Mouse (Mus musculus) left cerebral cortex, adult 8-10 months (tissue): ENCODE measurements around the gene Mpv17. TPM values are rescaled to one million over a fixed set of nuclear protein-coding genes. Genes with fewer than 3 reads are reported as not detected.

Source experiments
- DNase-seq, 2 experiments: peaks; one replicate each; pipeline ENCODE4 v3.0.0; 2022; ENCODE audit warnings: low spot score in 2 of 2
- total RNA-seq, 4 experiments: library from RNA; stranded (reverse); gene quantifications; 2 replicates each; pipeline ENCODE4 v1.2.4; 2022

Gene Mpv17
- total RNA-seq: 10 to 100 TPM; 44.3 to 56.1 (median 49.9) TPM

DNA sequence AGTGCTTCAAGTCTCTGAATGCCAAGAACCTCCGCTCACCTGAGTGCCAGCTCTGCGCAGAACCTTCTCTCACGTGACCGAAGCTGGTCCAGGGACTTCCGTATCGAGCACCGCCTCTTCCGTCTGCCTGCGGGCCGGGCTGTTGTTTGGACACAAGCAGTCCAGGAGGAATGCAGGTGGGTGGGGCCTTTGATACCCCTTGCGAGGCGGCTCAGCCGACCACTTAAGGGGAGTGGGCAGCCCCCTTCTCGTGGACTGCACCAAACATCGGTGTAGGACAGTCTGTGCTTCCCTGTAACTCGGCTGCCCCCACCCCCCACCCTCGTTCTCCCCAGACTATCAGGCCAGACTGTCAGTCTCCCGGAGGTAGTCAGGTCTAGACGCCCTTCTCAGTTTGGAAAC is at the start of gene Mpv17:
Gene Mpv17, minus strand, starts transcription at position 100 of the 402 bp plus-strand sequence.
- peak; percentile 71 to 84 for DNase-seq

DNA sequence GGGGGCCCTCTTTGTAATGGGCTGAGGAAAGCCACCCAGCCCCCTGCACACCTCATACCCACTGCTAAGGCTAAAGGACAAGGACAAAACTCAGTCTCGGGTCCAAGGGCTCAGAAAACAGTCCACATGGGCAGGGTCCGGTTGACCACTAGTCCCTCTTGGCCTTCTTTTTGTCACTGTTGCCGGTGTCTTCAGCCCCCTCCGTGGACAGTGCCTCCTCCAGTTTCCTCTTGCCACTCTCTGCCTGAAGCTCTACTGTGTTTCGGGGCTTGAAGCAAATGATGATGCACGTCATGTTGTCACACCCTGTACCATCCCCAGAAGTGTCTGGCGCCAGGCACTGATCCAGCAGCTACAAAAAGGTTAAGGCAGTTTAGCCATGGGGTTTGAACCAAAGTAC is 48.9 kb upstream of the Mpv17 start:
- DNase-seq: no peak

- DNase-seq: peak; percentile 89 to 99
Measured at GRCm38 (mm10) chr5:31201742-31202590, 47.9 kb upstream of the Mpv17 start, which contains the start of gene Zfp513. Gene Zfp513, minus strand, starts transcription at chr5:31202303.

- no peak for DNase-seq
Measured at GRCm38 (mm10) chr5:31201042-31201741, 47.1 kb upstream of the Mpv17 start.

GRCm38 (mm10) chr5:31200327-31200768 is 46.3 kb upstream of the Mpv17 start:
- no peak for DNase-seq

DNA sequence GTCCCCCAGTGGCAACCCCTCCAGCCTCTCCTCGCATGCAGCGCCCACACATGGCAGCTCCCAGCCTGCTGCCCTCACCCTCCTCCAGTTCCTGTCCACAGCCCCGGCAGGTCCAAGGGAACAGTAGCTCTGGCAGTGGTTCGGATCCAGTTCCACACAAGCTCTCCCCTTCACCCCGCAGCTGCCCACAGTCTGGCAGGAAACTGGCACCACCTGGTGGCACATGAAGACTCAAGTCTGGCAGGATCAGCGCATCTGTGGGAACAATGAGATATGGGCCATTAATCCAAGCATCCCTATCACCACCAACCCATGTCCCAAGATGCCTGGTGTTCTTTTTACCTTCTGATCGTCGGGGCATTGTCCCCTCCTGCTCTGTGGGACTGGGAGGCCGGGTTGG is 45.8 kb upstream of the Mpv17 start:
- DNase-seq: no peak

- DNase-seq: no peak
Measured at GRCm38 (mm10) chr5:31199321-31199892, 45.4 kb upstream of the Mpv17 start.

DNA sequence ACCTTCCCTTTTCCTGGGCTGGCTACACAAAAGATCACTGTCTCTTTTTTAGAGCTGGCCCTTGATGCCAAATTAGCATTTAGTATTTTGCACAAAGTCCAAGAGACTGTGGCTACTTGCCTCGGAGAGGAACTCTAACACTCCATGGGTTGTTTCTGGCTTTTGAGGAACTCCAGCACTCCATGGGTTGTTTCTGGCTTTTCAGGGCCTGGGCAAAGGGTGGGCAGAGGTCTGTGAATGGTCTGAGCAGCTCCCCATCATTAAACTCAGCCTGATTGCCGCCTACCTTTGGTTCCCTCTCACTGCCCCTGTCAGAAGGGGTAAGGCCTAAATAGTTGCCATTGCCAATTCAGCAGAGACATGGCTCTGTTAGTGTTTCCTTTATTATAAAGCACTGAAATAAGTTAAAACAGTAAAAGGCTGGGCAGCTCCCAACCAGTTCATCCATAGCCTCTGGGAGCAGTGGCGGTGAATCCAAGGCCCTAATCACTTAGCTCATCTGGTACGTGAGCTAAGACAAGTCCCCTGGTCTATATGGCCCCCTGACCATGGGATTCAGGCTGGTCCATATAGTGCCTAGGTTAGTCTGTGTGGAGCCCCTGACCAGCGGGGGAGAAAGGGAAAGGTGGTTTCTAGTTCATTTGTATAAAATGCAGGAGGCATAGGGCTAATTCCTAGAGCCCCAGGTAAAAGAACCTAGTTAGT is 44.7 kb upstream of the Mpv17 start:
- no peak for DNase-seq

- DNase-seq: no peak
Measured at GRCm38 (mm10) chr5:31198170-31198569, 44.1 kb upstream of the Mpv17 start.

DNA sequence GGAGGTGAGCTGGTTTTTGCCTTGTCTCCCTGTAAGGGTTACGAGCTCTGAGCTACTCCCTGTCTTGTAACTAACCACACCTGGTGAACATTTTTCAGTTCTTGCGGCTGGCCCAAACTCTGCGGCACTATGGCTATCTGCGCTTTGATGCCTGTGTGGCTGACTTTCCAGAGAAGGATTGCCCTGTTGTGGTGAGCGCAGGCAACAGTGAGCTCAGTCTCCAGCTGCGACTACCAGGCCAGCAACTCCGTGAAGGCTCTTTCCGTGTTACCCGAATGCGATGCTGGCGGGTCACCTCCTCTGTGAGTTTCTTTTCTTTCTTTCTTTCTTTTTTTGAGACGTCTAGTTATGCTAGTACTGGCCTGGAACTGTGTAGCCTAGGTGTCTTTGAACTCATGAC is 43.0 kb upstream of the Mpv17 start:
- DNase-seq: no peak

DNA sequence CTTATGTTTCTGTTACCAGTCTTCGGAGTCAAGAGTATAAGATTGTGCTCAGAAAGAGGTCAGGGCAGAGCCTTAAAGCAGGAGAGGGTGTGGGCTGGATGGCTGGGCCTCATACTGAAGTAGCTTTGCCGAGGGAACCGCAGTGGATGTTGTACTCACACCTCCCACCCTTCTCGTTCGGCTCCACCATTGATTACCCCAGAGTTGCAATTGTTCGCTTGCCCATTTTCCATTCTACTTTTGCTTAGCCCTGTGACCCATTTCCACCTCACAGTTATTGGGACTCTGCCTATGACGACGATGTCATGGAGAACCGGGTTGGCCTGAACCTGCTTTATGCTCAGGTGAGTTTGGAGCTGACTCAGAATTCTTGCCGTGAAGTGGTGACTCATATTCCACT is 42.2 kb upstream of the Mpv17 start:
- no peak for DNase-seq

DNA sequence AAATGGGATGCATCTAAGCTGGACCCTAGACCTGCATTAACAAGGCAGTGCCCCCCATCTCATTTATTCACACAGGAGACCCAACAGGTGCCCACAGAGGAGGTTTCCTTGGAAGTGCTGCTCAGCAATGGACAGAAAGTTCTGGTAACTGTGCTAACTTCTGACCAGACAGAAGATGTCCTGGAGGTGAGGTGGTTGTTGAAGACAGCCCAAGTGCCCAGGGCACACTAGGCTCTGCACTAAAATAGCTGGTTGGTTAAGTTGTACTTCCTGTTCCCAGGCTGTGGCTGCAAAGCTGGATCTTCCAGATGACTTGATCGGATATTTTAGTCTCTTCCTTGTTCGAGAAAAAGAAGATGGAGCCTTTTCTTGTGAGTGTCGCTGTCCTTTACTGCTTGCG is 41.6 kb upstream of the Mpv17 start:
- DNase-seq: no peak

GRCm38 (mm10) chr5:31194486-31195485 is 40.7 kb upstream of the Mpv17 start:
- no peak for DNase-seq

DNA sequence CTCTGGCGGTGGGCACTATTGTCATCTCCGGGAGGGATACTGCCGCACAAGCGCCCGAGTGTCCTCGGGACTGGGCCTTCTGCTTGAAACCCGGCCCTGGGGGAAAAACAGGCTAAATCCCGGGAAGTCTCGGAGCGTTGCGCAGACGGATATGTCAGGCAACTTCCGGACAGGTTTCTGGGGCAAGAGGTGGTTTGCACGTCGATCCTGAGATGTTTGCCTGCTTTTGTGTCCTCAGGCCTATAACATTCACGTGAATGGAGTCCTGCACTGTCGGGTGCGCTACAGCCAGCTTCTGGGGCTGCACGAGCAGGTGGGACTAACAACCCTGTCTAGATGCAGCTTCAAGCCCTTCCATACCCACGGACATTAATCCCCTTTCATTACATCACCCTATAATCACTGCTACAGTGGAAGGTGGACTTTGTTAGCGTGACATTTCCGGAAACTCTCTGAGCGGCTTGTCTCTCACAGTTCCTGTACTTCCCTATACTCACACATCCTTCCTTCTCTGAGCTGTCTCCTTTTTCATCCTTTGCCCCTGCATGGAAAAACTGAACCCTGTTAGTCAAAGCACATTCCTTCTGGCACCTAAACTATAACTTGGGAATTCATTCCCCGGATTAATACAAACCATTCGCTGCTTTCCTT is 39.7 kb upstream of the Mpv17 start:
- no peak for DNase-seq

DNA sequence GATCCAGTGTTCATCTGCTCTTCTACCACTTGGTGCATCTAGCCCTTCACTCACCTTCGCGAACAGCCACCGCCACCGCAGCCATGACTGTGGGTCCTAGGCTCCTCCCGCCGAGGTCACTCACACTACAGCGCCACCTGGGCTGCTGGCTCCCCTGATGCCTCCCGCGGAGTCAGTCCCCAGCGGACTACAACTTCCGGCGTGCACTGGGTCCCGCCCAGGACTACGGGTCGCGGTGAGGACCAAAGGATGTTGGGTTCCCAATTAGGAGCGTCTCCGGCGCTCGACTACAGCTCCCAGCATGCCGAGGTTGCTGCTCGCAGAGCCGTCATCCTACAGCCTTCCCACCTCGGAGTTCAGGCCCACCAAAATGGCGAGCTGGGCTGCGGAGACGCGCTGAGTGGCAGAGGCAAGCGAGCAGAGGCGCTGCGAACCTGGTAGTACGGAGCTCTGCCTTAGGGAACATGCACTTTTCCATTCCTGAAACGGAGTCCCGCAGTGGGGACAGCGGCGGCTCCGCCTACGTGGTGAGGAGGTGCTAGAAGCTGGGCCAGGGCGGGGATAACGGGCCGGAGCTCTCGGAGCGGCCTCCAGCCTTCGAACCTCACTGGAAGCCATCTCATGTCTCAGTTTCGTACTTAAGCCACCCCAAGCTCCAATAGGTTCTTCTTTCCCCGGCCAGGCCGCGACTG is 39.0 kb upstream of the Mpv17 start, which contains the start of the genes Snx17 and Eif2b4:
Gene Snx17, plus strand, starts transcription at position 289 of the 692 bp plus-strand sequence.
Gene Eif2b4, minus strand, starts transcription at position 492 of the 692 bp plus-strand sequence.
- peak; percentile 99 for DNase-seq

- no peak for DNase-seq
Measured at GRCm38 (mm10) chr5:31192045-31192938, 38.2 kb upstream of the Mpv17 start.

DNA sequence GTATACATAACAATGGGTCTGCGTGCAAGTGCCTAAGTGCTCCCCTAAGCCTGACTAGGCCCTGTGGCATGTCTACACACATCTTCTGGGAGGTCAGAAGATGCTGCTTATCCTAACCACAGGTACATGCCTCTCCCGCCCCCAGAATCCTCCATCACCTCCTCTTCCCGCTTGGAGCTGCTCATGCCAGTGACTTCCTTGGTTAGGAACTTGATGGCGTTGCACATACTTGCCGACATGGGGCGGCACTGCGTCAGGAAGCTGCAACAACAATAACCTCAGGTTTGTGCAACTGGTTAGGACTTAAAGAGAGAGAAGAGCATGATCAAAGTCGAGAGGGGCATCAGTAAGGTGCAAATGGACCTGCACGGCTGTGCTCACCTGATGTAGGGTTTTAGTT is 36.1 kb upstream of the Mpv17 start:
- no peak for DNase-seq
